Mouse (Mus musculus): ENCODE results near the gene Dleu7.
A peak's percentile ranks its signal among the peaks of the same experiment; 100 is the strongest.

The Dleu7 gene

GRCm38 (mm10) chr14:62292488-62293339 is at the start of gene Dleu7, which contains the start of gene Rnaseh2b:
Gene Dleu7, minus strand, starts transcription at chr14:62293047.
Gene Rnaseh2b, plus strand, starts transcription at chr14:62292589.
- DNase-seq (ENCODE audit: extremely low spot score), result peak; percentile 88

GRCm38 (mm10) chr14:62341887-62342642 is 49.2 kb upstream of the Dleu7 start:
- DNase-seq (ENCODE audit: extremely low spot score), result no peak

- DNase-seq (ENCODE audit: extremely low spot score), result no peak
Observed at GRCm38 (mm10) chr14:62339196-62339595, 46.3 kb upstream of the Dleu7 start.

- DNase-seq (ENCODE audit: extremely low spot score), result no peak
Observed at GRCm38 (mm10) chr14:62333909-62334687, 41.3 kb upstream of the Dleu7 start.

- peak; percentile 90 for DNase-seq (ENCODE audit: extremely low spot score)
Observed at GRCm38 (mm10) chr14:62331866-62332619, 39.2 kb upstream of the Dleu7 start.

GRCm38 (mm10) chr14:62331457-62331856 is 38.6 kb upstream of the Dleu7 start:
- DNase-seq (ENCODE audit: extremely low spot score), result no peak

- DNase-seq (ENCODE audit: extremely low spot score), result no peak
Observed at GRCm38 (mm10) chr14:62329631-62330030, 36.8 kb upstream of the Dleu7 start.

GRCm38 (mm10) chr14:62328606-62329005 is 35.8 kb upstream of the Dleu7 start:
- no peak for DNase-seq (ENCODE audit: extremely low spot score)

- no peak for DNase-seq (ENCODE audit: extremely low spot score)
Observed at GRCm38 (mm10) chr14:62327171-62327570, 34.3 kb upstream of the Dleu7 start.

GRCm38 (mm10) chr14:62326026-62326425 is 33.2 kb upstream of the Dleu7 start:
- no peak for DNase-seq (ENCODE audit: extremely low spot score)

GRCm38 (mm10) chr14:62324943-62325342 is 32.1 kb upstream of the Dleu7 start:
- no peak for DNase-seq (ENCODE audit: extremely low spot score)

- no peak for DNase-seq (ENCODE audit: extremely low spot score)
Observed at GRCm38 (mm10) chr14:62323457-62323856, 30.6 kb upstream of the Dleu7 start.

- DNase-seq (ENCODE audit: extremely low spot score), result no peak
Observed at GRCm38 (mm10) chr14:62322581-62323344, 29.9 kb upstream of the Dleu7 start.

- no peak for DNase-seq (ENCODE audit: extremely low spot score)
Observed at GRCm38 (mm10) chr14:62311672-62312071, 18.8 kb upstream of the Dleu7 start.

- DNase-seq (ENCODE audit: extremely low spot score), result no peak
Observed at GRCm38 (mm10) chr14:62309026-62309425, 16.2 kb upstream of the Dleu7 start.

GRCm38 (mm10) chr14:62307555-62307954 is 14.7 kb upstream of the Dleu7 start:
- DNase-seq (ENCODE audit: extremely low spot score), result no peak

- DNase-seq (ENCODE audit: extremely low spot score), result no peak
Observed at GRCm38 (mm10) chr14:62300031-62300430, 7.2 kb upstream of the Dleu7 start.

GRCm38 (mm10) chr14:62298808-62299207 is 6.0 kb upstream of the Dleu7 start:
- no peak for DNase-seq (ENCODE audit: extremely low spot score)

- DNase-seq (ENCODE audit: extremely low spot score), result no peak
Observed at GRCm38 (mm10) chr14:62292166-62292487, 720 bp downstream of the Dleu7 start.

GRCm38 (mm10) chr14:62291406-62291987 is 1.4 kb downstream of the Dleu7 start:
- no peak for DNase-seq (ENCODE audit: extremely low spot score)

Data from embryo, embryonic 9.5 days (tissue).